Mouse (Mus musculus) stomach, embryonic 14.5 days (tissue): ENCODE data around the gene Dynlt1a. TPM values are rescaled to one million over a fixed set of nuclear protein-coding genes. Genes with fewer than 3 reads are reported as not detected.
"Not testable (repeated sequence)": the region's sequence is repeated elsewhere in the genome, so short reads cannot be mapped to it uniquely, and the experiment has no call there.

ENCODE experiments used
- ATAC-seq: fragments of 200-750 bp; cut with Nextera tagmentation; 2 replicates; pipeline ENCODE4 v1.8.0; 2017; ENCODE audit warnings: low read depth, moderate TSS enrichment; ENCODE audit not compliant: insufficient number of reproducible peaks, insufficient read depth, low FRiP score
- H3K27ac ChIP-seq: fragments of 300-500 bp; sonication (generic); 2 replicates; pipeline ENCODE4 v1.5.1; 2014; ENCODE audit warnings: mild to moderate bottlenecking, low read length, moderate library complexity, mixed read lengths
- H3K27me3 ChIP-seq: fragments of 300-500 bp; sonication (generic); 2 replicates; pipeline ENCODE4 v1.6.1; 2014; ENCODE audit warnings: low read length, control low read depth, mixed read lengths; ENCODE audit not compliant: control insufficient read depth, insufficient read depth
- H3K36me3 ChIP-seq: fragments of 300-500 bp; sonication (generic); 2 replicates; pipeline ENCODE4 v1.6.1; 2014; ENCODE audit warnings: mild to moderate bottlenecking, control low read depth, low read length, moderate library complexity, mixed read lengths; ENCODE audit not compliant: control insufficient read depth, insufficient read depth
- H3K4me1 ChIP-seq: fragments of 300-500 bp; sonication (generic); 2 replicates; pipeline ENCODE4 v1.6.1; 2014; ENCODE audit warnings: low read length, control low read depth, mixed read lengths; ENCODE audit not compliant: control insufficient read depth, insufficient read depth
- H3K4me2 ChIP-seq: fragments of 300-500 bp; sonication (generic); replicated peaks from 2 replicates; pipeline ENCODE4 v1.6.1; 2014; ENCODE audit warnings: low read depth, low read length, control low read depth
- H3K4me3 ChIP-seq: fragments of 300-500 bp; sonication (generic); 2 replicates; pipeline ENCODE4 v1.5.1; 2014; ENCODE audit warnings: low read depth, low read length, control low read depth
- H3K9ac ChIP-seq: fragments of 300-500 bp; sonication (generic); replicated peaks from 2 replicates; pipeline ENCODE4 v1.6.1; 2014; ENCODE audit warnings: low read depth, mild to moderate bottlenecking, control low read depth, low read length, moderate library complexity, mixed read lengths
- H3K9me3 ChIP-seq: fragments of 300-500 bp; sonication (generic); 2 replicates; pipeline ENCODE4 v1.6.1; 2016; ENCODE audit warnings: low read depth, low read length, control low read depth; ENCODE audit not compliant: control insufficient read depth
- WGBS: fragments of 180-500 bp; shearing (Covaris S2); extraction: QIAGEN DNeasy Blood & Tissue Kit; methylation state at CpG from one replicate; pipeline ENCODE4 v1.1.7; 2014; 5-methylcytosine and 5-hydroxymethylcytosine counted together
- polyA plus RNA-seq: library from polyadenylated mRNA; unstranded; fragments of >200 nt; fragmentation: Nextera tagmentation; extraction: Ambion mirVana; gene quantifications from 2 replicates; pipeline ENCODE4 v1.2.1, GENCODE M21; 2014

Gene Dynlt1a
- polyA plus RNA-seq, 1 experiment from 2014 or later = 20.1 TPM

DNA sequence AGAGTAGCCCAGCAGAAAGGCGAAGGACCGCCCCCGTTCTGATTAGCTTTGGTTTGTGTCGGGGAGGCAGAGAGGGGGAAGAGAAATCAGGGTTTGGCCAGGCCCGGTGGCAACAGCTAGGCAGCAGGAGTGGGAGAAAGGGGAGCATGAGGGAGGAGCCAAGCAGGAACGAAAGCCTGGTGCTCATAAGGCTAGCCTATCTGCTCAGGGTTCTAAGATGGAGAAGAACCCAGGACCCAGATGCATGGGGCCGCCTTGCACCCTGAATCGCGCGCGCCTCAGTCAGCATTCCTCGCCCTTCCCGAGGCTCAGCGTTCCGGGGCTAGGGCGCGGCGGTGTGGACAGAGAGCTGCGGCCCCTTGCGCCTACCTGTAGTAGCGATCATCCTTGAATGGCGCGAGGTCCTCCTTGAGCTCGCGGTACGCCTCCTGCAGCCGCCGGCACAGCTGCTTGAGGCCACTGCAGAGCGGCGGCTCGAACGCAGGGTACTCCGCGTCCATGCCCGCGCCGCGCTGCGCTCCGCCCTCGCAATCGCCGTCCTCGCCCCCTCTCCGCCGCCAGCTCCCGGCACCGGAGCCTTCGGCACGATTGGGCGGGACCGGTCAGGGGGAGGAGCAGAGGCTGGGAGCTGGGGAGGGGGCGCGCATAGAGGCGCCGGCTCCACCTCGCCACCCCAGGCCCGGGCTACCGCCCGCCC is 3.9 kb upstream of the Dynlt1a start:
- not testable (repeated sequence) for H3K36me3 ChIP-seq, H3K4me2 ChIP-seq, H3K9ac ChIP-seq, H3K4me1 ChIP-seq, ATAC-seq, H3K27ac ChIP-seq, H3K9me3 ChIP-seq, H3K27me3 ChIP-seq, H3K4me3 ChIP-seq
- 0% methylated on average over 3 of the region's 60 CpGs for WGBS

DNA sequence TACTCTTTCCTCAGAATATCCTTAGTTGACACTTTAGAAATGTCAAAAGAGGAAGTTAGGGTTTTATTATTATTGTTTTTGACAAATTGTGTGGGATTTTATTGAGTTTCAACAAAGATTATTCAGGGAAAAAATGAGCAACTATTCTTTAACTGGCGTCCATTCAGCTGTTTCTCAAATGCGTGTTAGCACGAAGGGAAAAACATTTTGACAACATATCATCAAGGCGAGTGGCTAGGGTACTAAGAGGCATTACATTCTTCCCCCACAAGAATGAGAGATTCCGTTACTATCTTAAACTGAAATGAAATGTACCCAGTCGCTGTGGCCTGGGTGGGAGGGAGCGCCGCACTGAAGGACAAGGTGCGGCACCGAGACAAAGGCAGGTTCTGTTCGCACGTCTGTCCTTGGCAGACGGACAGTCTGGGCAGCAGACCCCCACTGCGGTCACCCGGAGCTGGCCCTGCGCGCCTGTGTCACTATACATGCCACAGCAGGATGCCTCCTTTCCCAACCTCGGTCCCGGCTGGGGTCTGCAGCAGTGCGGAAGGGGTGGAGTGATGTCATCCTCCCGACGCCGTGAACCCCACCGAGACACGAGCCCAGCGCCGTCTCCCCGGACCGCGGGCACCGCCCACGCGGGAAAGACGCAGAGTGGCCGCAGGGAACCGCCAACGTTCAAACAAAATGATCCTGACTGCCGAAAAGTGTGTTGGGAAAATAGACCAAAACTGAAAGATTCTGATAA is 747 bp downstream of the Dynlt1a start:
- not testable (repeated sequence) for H3K9ac ChIP-seq, H3K36me3 ChIP-seq, H3K27me3 ChIP-seq, H3K27ac ChIP-seq, ATAC-seq, H3K4me1 ChIP-seq, H3K9me3 ChIP-seq
- H3K4me2 ChIP-seq = peak overlapping the region; percentile 44
- 4% methylated on average over 35 of the region's 38 CpGs for WGBS
- H3K4me3 ChIP-seq = peak overlapping the region; percentile 29

DNA sequence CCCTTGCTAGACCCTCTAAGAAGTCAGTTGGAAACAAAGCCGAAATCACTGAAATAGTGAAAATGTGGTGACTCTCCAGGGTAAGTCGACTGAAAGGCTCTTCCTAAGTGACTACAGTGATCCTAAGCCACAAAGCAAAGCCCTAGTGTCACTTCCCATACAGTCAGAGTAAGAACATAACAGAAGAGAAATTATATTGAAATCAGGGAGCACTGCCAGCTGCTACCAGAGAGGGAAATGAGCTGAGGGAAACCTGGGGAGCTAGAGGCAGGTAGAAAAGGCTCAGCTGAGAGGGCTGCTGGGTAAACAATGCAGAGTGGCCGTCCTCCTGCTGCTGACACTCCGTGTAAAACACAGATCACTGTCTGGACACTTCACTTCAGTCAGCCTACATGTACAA is 1.6 kb downstream of the Dynlt1a start:
- not testable (repeated sequence) for H3K9me3 ChIP-seq, H3K36me3 ChIP-seq, H3K4me1 ChIP-seq, H3K27ac ChIP-seq, H3K27me3 ChIP-seq, H3K4me2 ChIP-seq, H3K9ac ChIP-seq, H3K4me3 ChIP-seq, ATAC-seq
- 50% methylated on average over 1 of the region's 4 CpGs for WGBS

DNA sequence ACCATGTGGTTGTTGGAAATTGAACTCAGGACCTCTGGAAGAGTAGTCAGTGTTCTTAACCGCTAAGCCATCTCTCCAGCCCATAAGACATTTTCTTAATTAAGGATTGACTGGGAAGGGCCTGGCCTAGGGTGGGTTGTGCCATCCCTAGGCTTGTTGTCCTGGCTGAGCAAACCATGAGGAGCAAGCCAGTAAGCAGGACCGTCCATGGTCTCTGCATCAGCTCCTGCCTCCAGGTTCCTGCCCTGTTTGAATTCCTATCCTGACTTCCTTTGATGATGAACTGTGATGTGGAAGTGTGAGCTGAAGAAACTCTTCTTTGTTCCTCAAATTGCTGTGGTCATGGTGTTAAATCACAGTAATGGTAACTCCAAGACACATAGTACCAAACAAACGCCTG is 2.8 kb downstream of the Dynlt1a start:
- H3K4me3 ChIP-seq, H3K27me3 ChIP-seq, H3K9me3 ChIP-seq, H3K9ac ChIP-seq, H3K36me3 ChIP-seq, H3K27ac ChIP-seq, ATAC-seq, H3K4me2 ChIP-seq, H3K4me1 ChIP-seq: not testable (repeated sequence)
- 80% methylated on average over 2 of the region's 3 CpGs for WGBS

- not testable (repeated sequence) for H3K36me3 ChIP-seq, H3K4me1 ChIP-seq, H3K4me2 ChIP-seq, H3K27ac ChIP-seq, ATAC-seq, H3K4me3 ChIP-seq, H3K27me3 ChIP-seq, H3K9ac ChIP-seq, H3K9me3 ChIP-seq
- 75% methylated on average over 3 of the region's 3 CpGs for WGBS
These were observed 4.5 kb downstream of the Dynlt1a start for GRCm38 (mm10) chr17:6312755-6313154.

- not testable (repeated sequence) for H3K9me3 ChIP-seq, ATAC-seq, H3K36me3 ChIP-seq, H3K4me2 ChIP-seq, H3K27me3 ChIP-seq, H3K27ac ChIP-seq, H3K9ac ChIP-seq, H3K4me3 ChIP-seq, H3K4me1 ChIP-seq
- WGBS = 93% methylated on average over 6 of the region's 7 CpGs
These were observed 5.6 kb downstream of the Dynlt1a start for GRCm38 (mm10) chr17:6311716-6312115.

DNA sequence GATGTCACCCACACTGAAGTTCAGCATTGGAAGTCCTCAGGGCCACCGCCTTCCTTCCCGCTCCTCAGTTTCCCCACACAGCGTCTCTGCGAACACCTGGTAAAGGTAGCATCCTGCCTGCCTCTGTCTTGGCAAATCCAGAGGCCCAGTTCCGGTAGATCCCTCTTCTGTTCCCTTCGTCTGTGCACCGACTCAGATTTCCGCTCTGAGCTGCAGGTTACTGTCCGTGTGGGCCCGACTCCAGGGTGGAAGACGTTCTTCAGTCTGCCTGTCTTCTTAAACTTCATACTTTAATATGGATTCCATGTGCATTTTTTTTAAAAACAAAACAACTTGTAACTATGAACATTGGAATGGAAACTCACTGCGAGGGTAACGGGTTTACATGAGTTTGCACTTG is 10.8 kb downstream of the Dynlt1a start:
- H3K4me3 ChIP-seq, H3K27ac ChIP-seq, H3K36me3 ChIP-seq, H3K4me2 ChIP-seq, ATAC-seq, H3K27me3 ChIP-seq, H3K9ac ChIP-seq, H3K4me1 ChIP-seq, H3K9me3 ChIP-seq: not testable (repeated sequence)
- 92% methylated on average over 9 of the region's 13 CpGs for WGBS

GRCm38 (mm10) chr17:6305656-6306270 is 11.5 kb downstream of the Dynlt1a start:
- not testable (repeated sequence) for ATAC-seq, H3K4me2 ChIP-seq, H3K9ac ChIP-seq, H3K9me3 ChIP-seq, H3K4me1 ChIP-seq, H3K27ac ChIP-seq, H3K4me3 ChIP-seq, H3K36me3 ChIP-seq, H3K27me3 ChIP-seq
- WGBS = 92% methylated on average over 12 of the region's 12 CpGs
